Mouse (Mus musculus): ENCODE measurements at regions not wholly inside any gene's neighbourhood (a gene's known extent, or its start where the extent isn't known, plus 50 kb on each side); places are given as distances from the start of the nearest gene placed in this dataset.

DNA sequence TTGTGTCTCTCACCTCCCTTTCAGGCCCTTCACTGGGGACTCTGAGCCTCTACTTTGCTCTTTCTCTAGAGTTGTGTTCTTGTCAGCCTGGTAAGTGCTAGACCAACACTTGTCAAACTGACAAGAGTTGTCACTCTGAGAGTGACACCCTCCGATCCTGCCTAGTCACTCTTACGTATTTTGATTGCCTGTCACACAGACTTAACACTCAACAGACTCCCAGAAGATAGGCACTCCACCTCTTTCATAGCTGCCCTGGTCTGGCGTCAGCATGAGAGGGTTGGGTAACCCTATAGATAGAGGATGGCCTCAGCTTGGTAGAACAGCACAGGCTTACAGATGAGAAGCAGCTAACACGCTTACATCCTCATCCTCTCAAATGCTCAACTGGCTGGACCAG is 62.0 kb upstream of the Eomes start:
- no peak for DNase-seq

DNA sequence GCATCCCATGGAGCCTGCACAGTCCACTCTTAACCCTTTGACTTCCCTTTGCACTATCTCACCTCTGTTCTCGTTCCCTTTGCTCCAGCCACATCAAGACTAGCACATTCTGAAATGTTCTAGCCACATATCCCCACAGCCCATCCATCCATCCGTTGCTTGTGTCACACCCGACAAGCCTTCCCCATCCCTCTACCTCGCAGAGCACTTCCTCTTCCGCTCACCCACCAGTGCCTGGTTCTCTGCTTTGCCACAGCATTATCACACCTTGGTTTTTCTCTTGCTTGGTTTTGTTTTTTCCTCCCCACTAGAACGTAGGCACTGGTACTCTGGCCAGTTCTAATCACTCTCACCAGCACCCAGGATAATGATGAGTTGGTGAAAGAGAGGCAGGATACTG is 61.5 kb upstream of the Eomes start:
- no peak for DNase-seq

DNA sequence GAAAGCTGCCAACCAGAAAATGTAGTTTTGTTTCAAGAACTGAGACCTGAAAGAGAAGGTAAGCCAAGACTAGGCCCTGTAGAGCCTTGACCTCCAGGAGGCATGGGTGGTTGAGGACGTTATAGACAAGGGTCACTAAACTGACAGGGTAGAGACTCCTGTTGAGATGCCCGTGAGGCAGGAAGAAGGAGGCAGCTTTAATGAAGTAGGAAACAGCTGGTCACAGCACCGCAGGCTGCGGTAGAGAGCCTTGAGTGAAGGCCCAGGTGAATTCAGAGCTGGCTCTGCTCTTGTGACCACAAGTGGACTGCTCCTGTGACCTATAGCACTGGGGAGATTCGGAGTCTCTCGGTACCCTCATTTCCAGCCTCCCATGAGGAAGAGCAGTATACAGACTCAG is 53.7 kb upstream of the Eomes start:
- DNase-seq: no peak
